Mouse (Mus musculus) kidney, adult 2 months (tissue): Measurements from ENCODE around the gene Zfp277. TPM values are rescaled to one million over a fixed set of nuclear protein-coding genes. Genes with fewer than 3 reads are reported as not detected.

ENCODE experiments used
- DNase-seq: peaks from one replicate; pipeline ENCODE4 v3.0.0; 2021
- H3K27ac ChIP-seq: fragments of 200-500 bp; 2 replicates; pipeline ENCODE4 v1.5.1; 2012; ENCODE audit warnings: low read depth, low read length, control low read depth, inconsistent platforms; ENCODE audit not compliant: insufficient read depth
- H3K27me3 ChIP-seq: fragments of 200-500 bp; replicated peaks from 2 replicates; pipeline ENCODE4 v1.6.1; 2012; ENCODE audit warnings: mild to moderate bottlenecking, moderate library complexity, low read length, inconsistent platforms; ENCODE audit not compliant: control insufficient read depth, insufficient read depth
- H3K36me3 ChIP-seq: fragments of 200-500 bp; 2 replicates; pipeline ENCODE4 v1.6.1; 2012; ENCODE audit warnings: mild to moderate bottlenecking, moderate library complexity, low read length, inconsistent platforms; ENCODE audit not compliant: control insufficient read depth, insufficient read depth
- H3K4me1 ChIP-seq: fragments of 200-500 bp; 2 replicates; pipeline ENCODE4 v1.6.1; 2011; ENCODE audit warnings: low read length; ENCODE audit not compliant: control insufficient read depth, insufficient read depth
- H3K4me3 ChIP-seq: fragments of 200-500 bp; 2 replicates; pipeline ENCODE4 v1.5.1; 2011; ENCODE audit warnings: mild to moderate bottlenecking, low read depth, low read length, control low read depth; ENCODE audit not compliant: insufficient read depth
- CTCF ChIP-seq: fragments of 200-500 bp; conservative IDR thresholded peaks from 2 replicates; pipeline ENCODE4 v1.5.1; 2011; ENCODE audit warnings: low read depth, mild to moderate bottlenecking, control low read depth, low read length, moderate library complexity, mixed read lengths; ENCODE audit not compliant: insufficient read depth, insufficient read length
- POLR2A ChIP-seq: fragments of 200-500 bp; IDR thresholded peaks from one replicate; pipeline ENCODE4 v1.6.1; 2011; ENCODE audit warnings: low read depth, low read length, control low read depth
- WGBS: fragments of 180-500 bp; shearing (Covaris S2); methylation state at CpG from one replicate; pipeline ENCODE4 v1.1.7; 2018; 5-methylcytosine and 5-hydroxymethylcytosine counted together
- polyA plus RNA-seq: library from polyadenylated mRNA; depleted of rRNA; stranded (reverse); fragments of >200 nt; gene quantifications from 2 replicates; pipeline ENCODE4 v1.2.3, GENCODE M21; 2012

The Zfp277 gene
- polyA plus RNA-seq, 1 experiment: 7.3 TPM

GRCm38 (mm10) chr12:40438049-40438448, 7.7 kb downstream of the Zfp277 start:
- TF ChIP-seq CTCF (no peak), POLR2A (no peak)
- Histone ChIP-seq H3K4me3 (no peak overlapping the region), H3K36me3 (no peaks in the 10 kb centered on the region), H3K4me1 (peaks cover 3% of the 10 kb centered on the region; the same call in 1 of the 2 replicates), H3K27me3 (no peaks in the 10 kb centered on the region), H3K27ac (no peak overlapping the region)
- DNase-seq: no peak
- 59% methylated on average over 2 of the region's 2 CpGs for WGBS

- TF ChIP-seq CTCF (no peak), POLR2A (no peak)
- peak; percentile 61 for DNase-seq
- Histone ChIP-seq H3K36me3 (no peaks in the 10 kb centered on the region), H3K27ac (no peak overlapping the region), H3K27me3 (no peaks in the 10 kb centered on the region), H3K4me1 (peaks cover 4% of the 10 kb centered on the region; the same call in 1 of the 2 replicates), H3K4me3 (no peak overlapping the region)
- WGBS: 33% methylated on average over 3 of the region's 3 CpGs
Measured at GRCm38 (mm10) chr12:40434101-40434500, 11.6 kb downstream of the Zfp277 start.

GRCm38 (mm10) chr12:40431075-40431474, 14.6 kb downstream of the Zfp277 start:
- H3K36me3 ChIP-seq: no peaks in the 10 kb centered on the region
- TF ChIP-seq CTCF (no peak), POLR2A (no peak)
- H3K4me1 ChIP-seq: peaks cover 7% of the 10 kb centered on the region; the same call in 1 of the 2 replicates
- no peak for DNase-seq
- no peak overlapping the region for H3K4me3 ChIP-seq
- H3K27ac ChIP-seq: no peak overlapping the region
- WGBS: 78% methylated on average over 5 of the region's 5 CpGs
- no peaks in the 10 kb centered on the region for H3K27me3 ChIP-seq

GRCm38 (mm10) chr12:40429976-40430375, 15.7 kb downstream of the Zfp277 start:
- Histone ChIP-seq H3K27ac (no peak overlapping the region), H3K4me1 (peaks cover 7% of the 10 kb centered on the region; the same call in 1 of the 2 replicates), H3K27me3 (no peaks in the 10 kb centered on the region), H3K36me3 (no peaks in the 10 kb centered on the region), H3K4me3 (no peak overlapping the region)
- WGBS: 72% methylated on average over 3 of the region's 3 CpGs
- DNase-seq: no peak
- TF ChIP-seq CTCF (no peak), POLR2A (no peak)

GRCm38 (mm10) chr12:40427606-40428005, 18.1 kb downstream of the Zfp277 start:
- DNase-seq: no peak
- no peak overlapping the region for H3K4me3 ChIP-seq
- no peak overlapping the region for H3K27ac ChIP-seq
- TF ChIP-seq POLR2A: no peak
- no peak for TF ChIP-seq CTCF
- no peaks in the 10 kb centered on the region for H3K27me3 ChIP-seq
- H3K4me1 ChIP-seq: peaks cover 7% of the 10 kb centered on the region; the same call in 1 of the 2 replicates
- 59% methylated on average over 10 of the region's 10 CpGs for WGBS
- H3K36me3 ChIP-seq: no peaks in the 10 kb centered on the region

GRCm38 (mm10) chr12:40424991-40425390, 20.7 kb downstream of the Zfp277 start:
- Histone ChIP-seq H3K27me3 (no peaks in the 10 kb centered on the region), H3K4me3 (no peak overlapping the region), H3K4me1 (peaks cover 3% of the 10 kb centered on the region; the same call in 1 of the 2 replicates), H3K27ac (no peak overlapping the region), H3K36me3 (no peaks in the 10 kb centered on the region)
- TF ChIP-seq POLR2A (no peak), CTCF (no peak)
- WGBS: 97% methylated on average over 1 of the region's 1 CpGs
- DNase-seq: no peak

- Histone ChIP-seq H3K4me3 (no peak overlapping the region), H3K27me3 (no peaks in the 10 kb centered on the region), H3K36me3 (no peaks in the 10 kb centered on the region), H3K4me1 (peaks cover 2% of the 10 kb centered on the region; the same call in 1 of the 2 replicates), H3K27ac (no peak overlapping the region)
- TF ChIP-seq POLR2A (no peak), CTCF (no peak)
- no peak for DNase-seq
- WGBS: 89% methylated on average over 4 of the region's 4 CpGs
Measured at GRCm38 (mm10) chr12:40417257-40417656, 28.4 kb downstream of the Zfp277 start.

GRCm38 (mm10) chr12:40415312-40415925, 30.3 kb downstream of the Zfp277 start:
- Histone ChIP-seq H3K27me3 (no peaks in the 10 kb centered on the region), H3K4me1 (peaks cover 2% of the 10 kb centered on the region; the same call in 1 of the 2 replicates), H3K27ac (no peak overlapping the region), H3K4me3 (no peak overlapping the region), H3K36me3 (no peaks in the 10 kb centered on the region)
- WGBS: 72% methylated on average over 8 of the region's 8 CpGs
- DNase-seq: no peak
- TF ChIP-seq POLR2A (no peak), CTCF (no peak)
